Mouse (Mus musculus): ENCODE measurements around the gene Lrrc8c. TPM values are rescaled to one million over a fixed set of nuclear protein-coding genes. Genes with fewer than 3 reads are reported as not detected.

Lrrc8c gene
- total and polyA plus RNA-seq, 3 experiments, result 33.0 to 46.0 TPM; not detected in 1

- Histone ChIP-seq H3K9ac (ENCODE audit: control insufficient read depth, low read depth, low read length, poor library complexity, severe bottlenecking) (no peak overlapping the region), H3K36me3 (ENCODE audit: control insufficient read depth in 1 of 2, insufficient read depth in 2 of 2, low read length in 2 of 2) (peaks cover 10 to 33% of the 10 kb centered on the region in 2 experiments), H3K27ac (ENCODE audit: control insufficient read depth, low read depth, low read length) (peak overlapping the region; percentile 14; the same call in 1 of the 2 replicates), H3K79me2 (ENCODE audit: control insufficient read depth, insufficient read depth, low read length, poor library complexity) (no peaks in the 10 kb centered on the region), H3K4me1 (ENCODE audit: control insufficient read depth in 1 of 2, insufficient read depth in 2 of 2, low read length in 2 of 2) (peaks cover 6 to 11% of the 10 kb centered on the region in 2 experiments), H3K4me3 (ENCODE audit: control insufficient read depth in 1 of 2, insufficient read depth in 1 of 2, low read depth in 2 of 2, low read length in 2 of 2) (no peak overlapping the region), H3K9me3 (replicated peaks; ENCODE audit: insufficient read depth, low read length) (no peaks in the 10 kb centered on the region), H3K27me3 (ENCODE audit: control insufficient read depth in 1 of 2, insufficient read depth in 2 of 2, low read length in 2 of 2) (no peaks in the 10 kb centered on the region)
- no peak for DNase-seq (ENCODE audit: low read depth, low spot score)
- TF ChIP-seq SIN3A (IDR thresholded peaks at IDR 0.05; ENCODE audit: low read length), result no peak
- no peak for TF ChIP-seq ZKSCAN1 (IDR thresholded peaks at IDR 0.05; ENCODE audit: low read depth, low read length)
- peak; percentile 20 to 32; a peak in 1 of 4 replicates for TF ChIP-seq EP300 (IDR thresholded peaks at IDR 0.05; ENCODE audit: low read depth in 1 of 2, low read length in 2 of 2)
- TF ChIP-seq SMC3 (IDR thresholded peaks at IDR 0.05; ENCODE audit: low read depth, low read length), result no peak
- TF ChIP-seq TCF12 (IDR thresholded peaks at IDR 0.05; ENCODE audit: low read depth, low read length), result 0 out of 2 replicates have a peak, but pooled peaks have one; percentile 28
- no peak for TF ChIP-seq USF2 (IDR thresholded peaks at IDR 0.05; ENCODE audit: borderline replicate concordance in 1 of 2, insufficient read depth in 1 of 2, low read depth in 1 of 2, low read length in 2 of 2)
- no peak for TF ChIP-seq MEF2A (IDR thresholded peaks at IDR 0.05; ENCODE audit: extremely low read depth, insufficient replicate concordance, low read depth, low read length, poor library complexity, severe bottlenecking)
- TF ChIP-seq ZMIZ1 (IDR thresholded peaks at IDR 0.05; ENCODE audit: low read depth, low read length), result no peak
- 0 out of 2 replicates have a peak, but pooled peaks have one; percentile 17 for TF ChIP-seq ETS1 (IDR thresholded peaks at IDR 0.05; ENCODE audit: low read depth, low read length)
- no peak for TF ChIP-seq CHD1 (IDR thresholded peaks at IDR 0.05; ENCODE audit: low read depth, low read length)
- TF ChIP-seq POLR2AphosphoS5 (IDR thresholded peaks at IDR 0.05; ENCODE audit: borderline replicate concordance, low read depth, low read length), result no peak
- 0 out of 2 replicates have a peak, but pooled peaks have one; percentile 6 for TF ChIP-seq GATA1 (IDR thresholded peaks at IDR 0.05; ENCODE audit: low read depth, low read length)
- no peak for TF ChIP-seq POLR2AphosphoS2 (IDR thresholded peaks at IDR 0.05; ENCODE audit: low read length)
- no peak for TF ChIP-seq CHD2 (IDR thresholded peaks at IDR 0.05; ENCODE audit: low read length)
- no peak for TF ChIP-seq MYB (IDR thresholded peaks at IDR 0.05; ENCODE audit: low read depth, low read length)
- TF ChIP-seq ZNF384 (IDR thresholded peaks at IDR 0.05; ENCODE audit: low read depth, low read length), result no peak
- no peak for TF ChIP-seq KAT2A (conservative IDR thresholded peaks at IDR 0.05; ENCODE audit: low read depth, low read length)
- TF ChIP-seq BHLHE40 (IDR thresholded peaks at IDR 0.05; ENCODE audit: borderline replicate concordance, low read depth, low read length), result no peak
- TF ChIP-seq E2F4 (IDR thresholded peaks at IDR 0.05; ENCODE audit: borderline replicate concordance, low read depth, low read length), result no peak
These were observed 61.7 kb downstream of the Lrrc8c start for GRCm38 (mm10) chr5:105580909-105581308.

GRCm38 (mm10) chr5:105585929-105586328, 66.7 kb downstream of the Lrrc8c start:
- Histone ChIP-seq H3K4me1 (ENCODE audit: control insufficient read depth in 1 of 2, insufficient read depth in 2 of 2, low read length in 2 of 2) (peaks cover 2 to 3% of the 10 kb centered on the region in 2 experiments), H3K79me2 (ENCODE audit: control insufficient read depth, insufficient read depth, low read length, poor library complexity) (no peaks in the 10 kb centered on the region), H3K4me3 (ENCODE audit: control insufficient read depth in 1 of 2, insufficient read depth in 1 of 2, low read depth in 2 of 2, low read length in 2 of 2) (no peak overlapping the region), H3K9me3 (replicated peaks; ENCODE audit: insufficient read depth, low read length) (no peaks in the 10 kb centered on the region), H3K27ac (ENCODE audit: control insufficient read depth, low read depth, low read length) (no peak overlapping the region), H3K27me3 (ENCODE audit: control insufficient read depth in 1 of 2, insufficient read depth in 2 of 2, low read length in 2 of 2) (no peaks in the 10 kb centered on the region), H3K36me3 (ENCODE audit: control insufficient read depth in 1 of 2, insufficient read depth in 2 of 2, low read length in 2 of 2) (peaks cover 6 to 34% of the 10 kb centered on the region in 2 experiments), H3K9ac (ENCODE audit: control insufficient read depth, low read depth, low read length, poor library complexity, severe bottlenecking) (no peak overlapping the region)
- no peak for TF ChIP-seq UBTF (IDR thresholded peaks at IDR 0.05; ENCODE audit: borderline replicate concordance, insufficient read depth, low read depth, low read length)
- no peak for TF ChIP-seq ZNF384 (IDR thresholded peaks at IDR 0.05; ENCODE audit: low read depth, low read length)
- no peak for TF ChIP-seq SMC3 (IDR thresholded peaks at IDR 0.05; ENCODE audit: low read depth, low read length)
- no peak for TF ChIP-seq TAL1 (IDR thresholded peaks at IDR 0.05; ENCODE audit: low read length)
- TF ChIP-seq KAT2A (conservative IDR thresholded peaks at IDR 0.05; ENCODE audit: low read depth, low read length), result no peak
- no peak for TF ChIP-seq TCF12 (IDR thresholded peaks at IDR 0.05; ENCODE audit: low read depth, low read length)
- no peak for TF ChIP-seq NRF1 (IDR thresholded peaks at IDR 0.05; ENCODE audit: insufficient read depth, low read depth, low read length, poor library complexity, severe bottlenecking)
- no peak for TF ChIP-seq ELF1 (IDR thresholded peaks at IDR 0.05; ENCODE audit: low read depth, low read length)
- no peak for TF ChIP-seq USF2 (IDR thresholded peaks at IDR 0.05; ENCODE audit: borderline replicate concordance in 1 of 2, insufficient read depth in 1 of 2, low read depth in 1 of 2, low read length in 2 of 2)
- no peak for TF ChIP-seq BHLHE40 (IDR thresholded peaks at IDR 0.05; ENCODE audit: borderline replicate concordance, low read depth, low read length)
- no peak for TF ChIP-seq ETS1 (IDR thresholded peaks at IDR 0.05; ENCODE audit: low read depth, low read length)
- no peak for TF ChIP-seq POLR2AphosphoS2 (IDR thresholded peaks at IDR 0.05; ENCODE audit: low read length)
- no peak for TF ChIP-seq MEF2A (IDR thresholded peaks at IDR 0.05; ENCODE audit: extremely low read depth, insufficient replicate concordance, low read depth, low read length, poor library complexity, severe bottlenecking)
- no peak for TF ChIP-seq MXI1 (IDR thresholded peaks at IDR 0.05; ENCODE audit: low read depth, low read length)
- TF ChIP-seq MAZ (IDR thresholded peaks at IDR 0.05; ENCODE audit: low read depth, low read length), result no peak
- no peak for TF ChIP-seq SIN3A (IDR thresholded peaks at IDR 0.05; ENCODE audit: low read length)
- no peak for TF ChIP-seq ZC3H11A (IDR thresholded peaks at IDR 0.05; ENCODE audit: low read depth, low read length)
- no peak for TF ChIP-seq CHD1 (IDR thresholded peaks at IDR 0.05; ENCODE audit: low read depth, low read length)
- TF ChIP-seq POLR2A (IDR thresholded peaks at IDR 0.05; ENCODE audit: control insufficient read depth in 1 of 2, insufficient read depth in 1 of 2, low read depth in 1 of 2, low read length in 2 of 2, poor library complexity in 1 of 2), result no peak
- no peak for TF ChIP-seq RAD21 (IDR thresholded peaks at IDR 0.05; ENCODE audit: low read depth, low read length)
- no peak for DNase-seq (ENCODE audit: low read depth, low spot score)

All from MEL (cell line).